Mouse (Mus musculus) MEL (cell line): ENCODE data around the gene St8sia6. TPM values are rescaled to one million over a fixed set of nuclear protein-coding genes. Genes with fewer than 3 reads are reported as not detected.

ENCODE experiments used
- DNase-seq: peaks from one replicate; pipeline ENCODE4 v3.0.0; 2011; ENCODE audit warnings: low read depth, low spot score
- H3K27ac ChIP-seq: 2 replicates; pipeline ENCODE4 v1.5.1; 2012; ENCODE audit warnings: low read depth, mild to moderate bottlenecking, control low read depth, low read length, moderate library complexity; ENCODE audit not compliant: control insufficient read depth
- H3K27me3 ChIP-seq, 2 experiments: fragments of 150-350 bp in 1 of 2; sonication (generic) in 1 of 2; 2 replicates each; pipeline ENCODE4 v1.6.1; 2012; ENCODE audit warnings: low read length in 2 of 2, mild to moderate bottlenecking in 2 of 2, improper control_type of control experiment in 1 of 2, moderate library complexity in 1 of 2; ENCODE audit not compliant: insufficient read depth in 2 of 2, control insufficient read depth in 1 of 2
- H3K36me3 ChIP-seq, 2 experiments: 2 replicates each; pipeline ENCODE4 v1.6.1; 2012 to 2014; ENCODE audit warnings: low read length in 2 of 2, improper control_type of control experiment in 1 of 2, inconsistent platforms in 1 of 2, mild to moderate bottlenecking in 1 of 2; ENCODE audit not compliant: insufficient read depth in 2 of 2, control insufficient read depth in 1 of 2
- H3K4me1 ChIP-seq, 2 experiments: fragments of 150-350 bp in 1 of 2; sonication (generic) in 1 of 2; 2 replicates each; pipeline ENCODE4 v1.6.1; 2012; ENCODE audit warnings: low read length in 2 of 2, improper control_type of control experiment in 1 of 2, mild to moderate bottlenecking in 1 of 2; ENCODE audit not compliant: insufficient read depth in 2 of 2, control insufficient read depth in 1 of 2
- H3K4me3 ChIP-seq, 2 experiments: fragments of 150-350 bp in 1 of 2; sonication (generic) in 1 of 2; 2 replicates each; pipeline ENCODE4 v1.5.1; 2012; ENCODE audit warnings: low read depth in 2 of 2, low read length in 2 of 2, mild to moderate bottlenecking in 2 of 2, moderate library complexity in 2 of 2, control low read depth in 1 of 2, improper control_type of control experiment in 1 of 2; ENCODE audit not compliant: control insufficient read depth in 1 of 2, insufficient read depth in 1 of 2
- H3K79me2 ChIP-seq: 2 replicates; pipeline ENCODE4 v1.6.1; 2012; ENCODE audit warnings: mild to moderate bottlenecking, low read length, moderate library complexity; ENCODE audit not compliant: control insufficient read depth, poor library complexity, insufficient read depth
- H3K9ac ChIP-seq: 2 replicates; pipeline ENCODE4 v1.6.1; 2012; ENCODE audit warnings: low read depth, mild to moderate bottlenecking, control low read depth, low read length, moderate library complexity; ENCODE audit not compliant: control insufficient read depth, poor library complexity, severe bottlenecking
- H3K9me3 ChIP-seq: fragments of 150-350 bp; sonication (generic); replicated peaks from 2 replicates; pipeline ENCODE4 v1.6.1; 2012; ENCODE audit warnings: mild to moderate bottlenecking, low read length, improper control_type of control experiment, moderate library complexity; ENCODE audit not compliant: insufficient read depth
- BHLHE40 ChIP-seq: IDR thresholded peaks from 2 replicates; pipeline ENCODE4 v1.6.1; 2012; ENCODE audit warnings: low read depth, mild to moderate bottlenecking, inconsistent platforms, low read length, improper control_type of control experiment, borderline replicate concordance
- ETS1 ChIP-seq: IDR thresholded peaks from 2 replicates; pipeline ENCODE4 v1.6.1; 2012; ENCODE audit warnings: low read depth, mild to moderate bottlenecking, inconsistent platforms, low read length, improper control_type of control experiment, moderate library complexity
- GABPA ChIP-seq: IDR thresholded peaks from 2 replicates; pipeline ENCODE4 v1.6.1; 2012; ENCODE audit warnings: low read depth, mild to moderate bottlenecking, inconsistent platforms, low read length, improper control_type of control experiment, moderate library complexity
- GATA1 ChIP-seq: IDR thresholded peaks from 2 replicates; pipeline ENCODE4 v1.6.1; 2011; ENCODE audit warnings: low read depth, low read length, improper control_type of control experiment
- HCFC1 ChIP-seq: IDR thresholded peaks from 2 replicates; pipeline ENCODE4 v1.6.1; 2012; ENCODE audit warnings: low read depth, mild to moderate bottlenecking, inconsistent platforms, low read length, improper control_type of control experiment, moderate library complexity
- MAZ ChIP-seq: IDR thresholded peaks from 2 replicates; pipeline ENCODE4 v1.6.1; 2012; ENCODE audit warnings: low read depth, mild to moderate bottlenecking, inconsistent platforms, low read length, improper control_type of control experiment
- MXI1 ChIP-seq: IDR thresholded peaks from 2 replicates; pipeline ENCODE4 v1.6.1; 2011; ENCODE audit warnings: mild to moderate bottlenecking, low read depth, low read length, improper control_type of control experiment
- MYC ChIP-seq: IDR thresholded peaks from 2 replicates; pipeline ENCODE4 v1.6.1; 2011; ENCODE audit warnings: low read depth, mild to moderate bottlenecking, low read length, improper control_type of control experiment, moderate library complexity
- POLR2AphosphoS5 ChIP-seq: IDR thresholded peaks from 2 replicates; pipeline ENCODE4 v1.6.1; 2012; ENCODE audit warnings: low read depth, borderline replicate concordance, mild to moderate bottlenecking, inconsistent platforms, low read length, moderate library complexity, mixed read lengths
- TBP ChIP-seq: IDR thresholded peaks from 2 replicates; pipeline ENCODE4 v1.8.0; 2011; ENCODE audit warnings: low read depth, low read length, improper control_type of control experiment
- TCF12 ChIP-seq: IDR thresholded peaks from 2 replicates; pipeline ENCODE4 v1.6.1; 2014; ENCODE audit warnings: low read depth, mild to moderate bottlenecking, inconsistent platforms, low read length, improper control_type of control experiment, moderate library complexity
- UBTF ChIP-seq: IDR thresholded peaks from 2 replicates; pipeline ENCODE4 v1.6.1; 2012; ENCODE audit warnings: low read depth, mild to moderate bottlenecking, inconsistent platforms, low read length, improper control_type of control experiment, moderate library complexity, borderline replicate concordance; ENCODE audit not compliant: insufficient read depth
- USF1 ChIP-seq: IDR thresholded peaks from 2 replicates; pipeline ENCODE4 v1.6.1; 2014; ENCODE audit warnings: low read depth, mild to moderate bottlenecking, inconsistent platforms, low read length, improper control_type of control experiment, moderate library complexity
- ZMIZ1 ChIP-seq: IDR thresholded peaks from 2 replicates; pipeline ENCODE4 v1.6.1; 2012; ENCODE audit warnings: low read depth, mild to moderate bottlenecking, inconsistent platforms, low read length, improper control_type of control experiment, moderate library complexity
- polyA plus RNA-seq, 2 experiments: library from polyadenylated mRNA; stranded (reverse) in 1 of 2; unstranded in 1 of 2; fragments of >175 nt in 1 of 2; fragments of >200 nt in 1 of 2; gene quantifications; 2 replicates each; pipeline versions ENCODE4 v1.2.1 to v1.2.4; 2012; ENCODE audit warnings: low replicate concordance in 2 of 2, low read depth in 1 of 2; ENCODE audit not compliant: insufficient read length in 2 of 2, insufficient read depth in 1 of 2, missing spikeins in 1 of 2
- total RNA-seq: library from RNA; depleted of rRNA; stranded (reverse); fragments of 300-350 nt; gene quantifications from 2 replicates; pipeline ENCODE4 v1.2.3, GENCODE M21; 2012

The St8sia6 gene
- total and polyA plus RNA-seq, 3 experiments: not detected

DNA sequence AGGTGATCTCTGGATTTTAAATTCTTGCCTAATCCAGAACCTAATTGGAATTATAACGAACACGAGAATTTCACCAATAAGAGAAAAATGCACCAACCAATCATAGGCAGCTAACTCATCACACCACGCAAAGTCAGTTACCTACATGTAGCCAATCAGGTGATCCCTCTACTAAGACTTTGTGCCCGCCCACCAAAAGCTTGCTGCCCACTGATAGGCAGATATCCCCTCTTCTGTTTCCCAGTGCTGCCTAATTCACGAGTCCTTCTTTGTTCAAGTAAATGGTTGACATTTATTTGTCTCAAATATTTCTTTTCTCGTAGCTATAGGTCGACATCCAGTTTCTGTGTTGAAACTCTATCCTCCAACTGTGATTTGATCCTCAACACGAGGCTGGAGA is 582 bp upstream of the St8sia6 start:
- H3K4me3 ChIP-seq: no peak overlapping the region
- TF ChIP-seq HCFC1: no peak
- no peak for TF ChIP-seq POLR2AphosphoS5
- no peak for TF ChIP-seq UBTF
- TF ChIP-seq, all 39 proteins: peak for 0
- H3K36me3 ChIP-seq: no peaks in the 10 kb centered on the region
- H3K4me1 ChIP-seq: no peaks in the 10 kb centered on the region
- no peak for DNase-seq
- no peaks in the 10 kb centered on the region for H3K79me2 ChIP-seq
- H3K9me3 ChIP-seq: no peaks in the 10 kb centered on the region
- H3K9ac ChIP-seq: no peak overlapping the region
- H3K27me3 ChIP-seq: peaks cover 2 to 5% of the 10 kb centered on the region in 2 experiments; a peak in 3 of 4 replicates
- H3K27ac ChIP-seq: no peak overlapping the region

DNA sequence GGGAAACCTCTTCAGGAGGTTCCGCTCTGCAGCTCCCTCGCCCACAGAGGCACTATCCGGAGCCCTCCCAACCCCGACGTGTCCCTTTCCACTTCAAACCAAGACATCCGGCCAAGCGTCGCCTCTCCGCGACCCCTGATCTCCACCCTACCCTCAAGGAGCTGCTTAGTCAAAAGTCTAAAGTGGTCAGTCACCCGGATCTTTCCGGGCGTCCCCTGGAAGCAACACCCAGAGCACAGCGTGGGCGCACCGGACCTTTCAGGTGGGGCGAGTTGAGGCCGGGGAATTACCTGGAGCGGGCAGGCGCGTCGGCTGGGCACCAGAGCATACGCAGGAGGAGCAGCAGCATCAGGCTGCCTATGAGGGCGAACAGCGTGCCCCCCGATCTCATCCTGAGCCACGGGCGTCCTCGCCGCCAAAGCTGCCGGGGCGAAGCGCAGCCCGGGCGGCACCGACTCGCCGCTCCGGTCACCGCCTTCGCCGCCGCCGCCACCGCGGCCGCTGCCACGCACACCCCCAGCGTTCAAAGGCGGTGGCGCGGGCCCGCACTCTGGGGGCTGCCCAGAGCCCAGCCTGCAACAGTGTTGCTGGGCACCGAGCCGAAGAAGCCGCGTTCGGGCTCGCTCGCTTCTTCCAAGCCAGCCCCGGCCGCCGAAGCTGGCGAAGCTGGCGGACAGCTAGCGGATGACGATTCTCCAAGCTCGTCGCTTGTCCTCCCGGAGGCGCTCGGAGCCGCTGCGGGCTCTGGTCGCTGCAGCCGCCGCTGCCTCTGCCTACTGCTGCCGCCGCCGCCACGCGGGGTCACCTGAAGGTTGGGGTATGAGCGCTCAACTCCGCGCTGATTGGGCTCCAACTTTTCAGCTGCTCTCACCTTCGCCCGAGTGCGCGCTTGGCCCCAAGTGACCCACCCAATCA is 553 bp downstream of the St8sia6 start:
- H3K27ac ChIP-seq: no peak overlapping the region
- H3K36me3 ChIP-seq: no peaks in the 10 kb centered on the region
- no peaks in the 10 kb centered on the region for H3K79me2 ChIP-seq
- no peak overlapping the region for H3K4me3 ChIP-seq
- H3K9ac ChIP-seq: no peak overlapping the region
- H3K9me3 ChIP-seq: no peaks in the 10 kb centered on the region
- DNase-seq: no peak
- no peaks in the 10 kb centered on the region for H3K4me1 ChIP-seq
- peaks cover 0 to 5% of the 10 kb centered on the region in 2 experiments; a peak in 2 of 4 replicates for H3K27me3 ChIP-seq
- TF ChIP-seq TCF12: no peak
- TF ChIP-seq ETS1: no peak
- TF ChIP-seq MYC: no peak
- TF ChIP-seq MAZ: no peak
- no peak for TF ChIP-seq ZMIZ1
- no peak for TF ChIP-seq USF1
- no peak for TF ChIP-seq BHLHE40
- TF ChIP-seq GATA1: no peak
- no peak for TF ChIP-seq TBP
- TF ChIP-seq MXI1: no peak
- no peak for TF ChIP-seq GABPA
- no peak for TF ChIP-seq UBTF
